Mouse (Mus musculus) adrenal gland, postnatal 10 days (tissue): Measurements from ENCODE around the gene Tmem114. TPM values are rescaled to one million over a fixed set of nuclear protein-coding genes. Genes with fewer than 3 reads are reported as not detected.

Experiments used
- DNase-seq: peaks from one replicate; pipeline ENCODE4 v3.0.0; 2021; ENCODE audit warnings: mixed read lengths
- long read RNA-seq, 2 experiments: library from polyadenylated mRNA; stranded (forward); transcript quantifications; one replicate each; pipeline ENCODE4 v2.0.0; 2021
- total RNA-seq, 2 experiments: library from RNA; stranded (reverse); gene quantifications; 2 replicates each; pipeline ENCODE4 v1.2.3; 2021

Gene Tmem114
- total RNA-seq: not detected
- long read RNA-seq, experiment 1: 0 reads
- long read RNA-seq, experiment 2: 0 reads

- DNase-seq: peak; percentile 74
Observed at GRCm38 (mm10) chr16:8424971-8425330, at the start of gene Tmem114. TSS of gene Tmem114 (minus strand) at chr16:8425136.

DNA sequence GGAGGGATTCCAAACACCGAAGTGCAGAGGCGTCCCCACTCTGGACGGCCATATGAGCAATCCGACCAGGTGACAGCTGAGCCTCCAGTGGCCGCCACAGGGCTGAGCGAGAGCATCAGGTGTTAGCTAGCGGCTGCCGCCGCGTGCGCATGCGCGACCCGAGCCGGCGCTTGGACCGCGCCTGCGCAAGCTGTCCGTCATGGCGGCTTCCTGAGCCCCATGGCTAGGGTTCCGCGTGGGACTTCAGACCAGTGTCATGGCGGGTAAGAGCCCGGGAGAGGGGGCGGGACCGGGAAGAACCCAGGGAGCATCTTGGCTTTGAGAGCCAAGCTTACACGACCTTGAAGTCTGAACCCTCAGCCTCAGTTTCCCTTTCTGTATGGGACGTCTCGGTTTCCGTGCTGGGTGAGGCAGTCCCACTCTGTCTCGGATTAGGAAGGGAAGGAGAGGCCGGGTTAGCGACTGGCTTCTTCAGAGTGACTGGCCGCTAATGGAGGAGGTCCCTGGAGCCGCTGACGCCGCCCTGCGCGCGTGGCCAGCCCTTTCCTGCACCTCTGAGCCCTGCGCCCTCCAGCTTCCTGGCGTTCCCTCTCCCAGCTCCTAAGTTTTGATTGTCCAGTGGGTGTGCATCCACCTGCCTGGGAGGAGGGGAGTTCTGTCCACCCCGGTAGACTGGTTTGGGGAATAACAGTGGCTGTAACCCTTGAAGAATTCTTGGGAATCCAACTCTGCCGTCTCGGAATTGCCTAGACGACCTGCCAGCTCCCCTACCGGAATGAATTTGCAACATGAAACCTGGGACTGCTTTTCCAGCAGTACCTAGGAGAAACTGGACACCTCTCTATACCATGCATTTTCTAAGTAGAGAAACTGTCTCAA, 45.9 kb upstream of the Tmem114 start, which contains the start of gene Mettl22:
Mettl22 (plus strand) TSS at position 186 of the 879 bp plus-strand sequence.
- peak; percentile 94 for DNase-seq

DNA sequence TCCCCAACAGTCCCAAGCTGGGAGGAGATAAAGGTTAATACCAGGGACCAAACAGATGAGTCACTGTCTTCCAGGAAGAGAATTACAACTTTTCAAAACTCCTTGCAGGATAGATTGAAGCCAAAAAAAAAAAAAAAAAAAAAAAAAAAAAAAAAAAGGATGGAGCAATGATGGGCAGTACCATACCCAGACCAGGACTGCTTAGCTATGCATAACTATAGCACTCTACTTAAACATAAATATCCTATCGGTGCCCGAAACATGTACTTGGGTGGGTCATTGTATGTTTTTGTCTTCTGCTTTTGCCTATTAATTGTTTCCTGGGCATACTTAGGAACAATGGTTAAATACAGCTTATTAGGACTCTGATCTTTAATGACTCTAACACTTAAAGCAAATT, 45.2 kb upstream of the Tmem114 start:
- no peak for DNase-seq

DNA sequence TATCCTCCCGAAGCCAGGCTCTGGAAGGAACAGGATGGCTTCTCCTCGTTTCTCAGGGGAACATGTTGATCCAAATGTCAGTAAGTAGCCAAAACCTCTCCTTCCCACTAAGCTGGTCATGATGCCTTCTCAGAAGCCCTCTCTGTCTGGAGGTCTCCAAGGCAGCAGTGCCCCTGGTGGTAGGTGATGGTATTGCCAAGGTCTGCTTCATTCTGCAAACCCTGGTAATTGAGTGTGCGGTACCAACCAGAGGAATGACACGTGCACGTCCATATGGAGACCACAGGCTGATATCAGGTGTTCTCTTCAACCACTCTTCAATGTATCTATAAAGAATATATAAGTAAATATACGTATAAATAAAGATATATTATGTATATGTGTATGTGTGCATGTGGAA, 34.2 kb upstream of the Tmem114 start:
- peak; percentile 73 for DNase-seq

GRCm38 (mm10) chr16:8458391-8458790, 33.5 kb upstream of the Tmem114 start:
- DNase-seq: no peak

GRCm38 (mm10) chr16:8455221-8455620, 30.3 kb upstream of the Tmem114 start:
- no peak for DNase-seq

- no peak for DNase-seq
Observed at GRCm38 (mm10) chr16:8453301-8453700, 28.4 kb upstream of the Tmem114 start.

GRCm38 (mm10) chr16:8446256-8446655, 21.3 kb upstream of the Tmem114 start:
- DNase-seq: no peak

- no peak for DNase-seq
Observed at GRCm38 (mm10) chr16:8444911-8445310, 20.0 kb upstream of the Tmem114 start.

DNA sequence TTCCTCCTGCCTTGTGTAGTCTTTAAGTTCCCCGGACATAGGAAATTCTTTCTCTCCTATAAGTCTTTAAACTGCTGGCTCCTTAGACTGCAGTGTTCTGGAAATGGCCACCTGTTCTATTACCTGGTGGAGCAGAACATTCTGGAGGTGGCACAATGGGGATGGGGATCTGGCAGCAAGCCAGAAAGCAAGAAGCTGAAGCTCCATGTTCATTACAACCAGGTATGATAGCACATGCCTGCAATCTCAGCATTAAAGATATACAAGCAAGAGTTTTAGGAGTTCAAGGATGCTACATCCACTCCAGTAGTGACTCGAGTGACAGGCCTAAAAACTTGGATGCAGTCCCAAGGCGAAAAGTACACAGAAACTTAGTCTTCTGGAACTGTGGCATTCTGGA, 7.7 kb upstream of the Tmem114 start:
- no peak for DNase-seq

GRCm38 (mm10) chr16:8429531-8429930, 4.6 kb upstream of the Tmem114 start:
- no peak for DNase-seq

- DNase-seq: no peak
Observed at GRCm38 (mm10) chr16:8425736-8426135, 800 bp upstream of the Tmem114 start.

DNA sequence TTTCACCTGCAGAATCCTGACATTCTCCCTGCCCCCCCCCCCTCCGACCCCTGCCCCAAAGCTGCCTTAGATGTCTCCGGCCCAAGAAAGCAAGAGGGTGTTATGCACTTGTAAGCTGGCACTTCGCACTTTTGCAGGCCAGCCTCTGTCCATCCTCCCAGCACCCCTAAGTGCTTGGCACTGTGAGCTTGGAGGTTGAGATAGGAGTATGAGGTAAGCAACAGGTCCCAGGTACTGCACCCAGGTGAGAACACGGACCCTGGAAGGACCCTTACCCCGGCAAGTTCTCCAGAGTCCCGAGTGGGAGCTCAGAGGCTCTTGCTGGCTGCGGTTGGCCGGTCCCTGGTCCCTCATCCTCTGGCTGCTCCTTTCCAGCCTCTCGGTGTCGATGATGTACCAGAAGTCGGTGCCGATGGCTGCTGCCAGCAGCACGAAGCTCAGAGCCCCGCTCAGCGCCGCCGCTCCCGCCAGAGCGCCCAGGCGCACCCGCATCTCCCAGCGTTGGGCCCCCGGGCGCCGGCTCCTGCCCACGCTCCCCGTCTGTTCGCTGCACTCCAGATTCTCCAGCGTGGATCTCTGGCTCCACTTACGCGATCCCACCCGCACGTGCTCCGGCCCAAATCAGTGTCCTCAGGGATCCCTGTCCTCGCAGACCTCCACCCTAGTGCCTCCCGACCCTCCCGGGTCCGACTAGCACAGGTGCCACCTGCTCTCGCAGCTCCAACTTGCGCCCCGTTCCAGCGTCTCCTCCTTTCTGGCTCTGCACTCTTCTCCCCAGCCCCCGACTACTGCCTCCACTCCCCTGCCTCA, 570 bp downstream of the Tmem114 start:
- peak; percentile 14 for DNase-seq

- no peak for DNase-seq
Observed at GRCm38 (mm10) chr16:8423626-8424114, 1.3 kb downstream of the Tmem114 start.

DNA sequence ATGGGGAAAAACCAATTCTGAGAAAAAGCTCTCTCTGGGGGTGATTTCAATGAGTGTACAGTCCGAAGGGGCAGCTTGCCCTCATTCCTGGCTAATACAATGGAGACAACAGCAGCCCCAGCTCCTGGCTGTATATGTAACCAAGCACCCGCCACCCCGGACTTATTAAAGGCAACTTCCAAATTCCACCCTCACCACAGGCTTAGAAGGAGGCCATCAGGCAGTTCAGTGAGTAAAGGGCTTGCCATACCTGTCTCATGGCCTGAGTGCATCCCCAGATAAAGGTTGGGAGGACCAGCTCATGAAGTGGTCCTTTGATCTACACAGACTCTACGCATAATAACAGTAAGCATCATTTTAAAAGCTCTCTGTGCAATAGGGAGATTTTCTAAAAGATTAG, 4.1 kb downstream of the Tmem114 start:
- no peak for DNase-seq

GRCm38 (mm10) chr16:8420381-8420780, 4.6 kb downstream of the Tmem114 start:
- DNase-seq: no peak

- DNase-seq: no peak
Observed at GRCm38 (mm10) chr16:8419666-8420065, 5.3 kb downstream of the Tmem114 start.

DNA sequence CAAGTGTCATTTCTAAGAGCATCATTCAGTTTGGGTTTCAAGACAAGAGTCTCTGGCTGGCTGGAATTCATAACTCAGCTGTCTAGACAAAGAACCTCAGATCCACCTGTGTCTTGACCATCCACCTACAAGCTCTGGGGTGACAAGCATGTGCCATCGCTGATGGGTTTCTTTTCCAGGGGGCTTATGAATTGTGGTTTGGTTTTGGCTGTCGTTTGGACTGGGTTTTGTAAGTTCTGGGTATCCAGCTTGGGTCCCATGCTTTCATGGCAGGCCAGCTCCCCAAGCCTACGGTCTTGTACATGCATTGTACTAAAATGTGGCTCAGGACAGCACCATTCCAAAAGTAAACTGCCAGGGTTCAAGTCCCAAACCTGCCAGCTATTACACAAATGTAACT, 6.8 kb downstream of the Tmem114 start:
- no peak for DNase-seq

- no peak for DNase-seq
Observed at GRCm38 (mm10) chr16:8417011-8417720, 7.8 kb downstream of the Tmem114 start.

GRCm38 (mm10) chr16:8415996-8416395, 8.9 kb downstream of the Tmem114 start:
- no peak for DNase-seq

DNA sequence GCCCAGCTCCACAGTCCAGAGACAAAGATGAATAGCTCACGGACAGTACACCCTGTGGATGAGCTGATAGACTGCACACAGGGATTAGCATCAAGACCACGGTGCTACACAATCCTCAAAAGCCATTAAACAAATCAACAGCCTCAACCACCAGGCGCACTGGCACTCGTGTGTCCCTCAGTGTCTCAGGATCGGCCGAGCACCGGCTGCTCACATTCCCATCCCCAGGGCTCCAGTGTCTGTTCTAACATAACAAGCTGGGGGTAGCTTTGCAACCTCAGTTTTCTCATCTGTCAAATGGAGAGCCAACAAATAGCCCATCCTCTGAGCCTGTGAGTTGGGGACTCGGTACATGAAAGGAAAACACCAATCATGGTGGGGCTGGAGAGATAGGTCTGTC, 11.5 kb downstream of the Tmem114 start:
- DNase-seq: no peak

DNA sequence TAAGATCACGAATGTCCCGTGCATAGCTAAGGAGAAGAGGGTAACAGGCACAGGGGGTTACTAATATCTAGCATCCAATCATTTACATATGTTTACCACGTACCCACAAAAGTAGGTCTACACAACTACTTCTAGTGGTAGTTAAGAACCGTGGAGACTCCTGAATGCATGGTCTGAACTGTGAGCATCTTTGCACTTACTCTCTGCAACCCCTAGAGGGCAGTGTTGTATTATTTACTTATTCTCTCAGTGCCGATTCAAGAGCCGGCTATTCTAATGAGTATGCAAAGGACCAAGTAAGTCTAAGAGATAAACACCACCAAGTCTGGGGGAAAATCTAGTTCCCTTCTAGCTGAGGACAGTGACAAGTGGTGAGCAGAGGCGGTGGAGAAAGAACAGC, 12.7 kb downstream of the Tmem114 start:
- DNase-seq: peak; percentile 13
